Mouse (Mus musculus): ENCODE data around the gene Rrp1. TPM values are rescaled to one million over a fixed set of nuclear protein-coding genes. Genes with fewer than 3 reads are reported as not detected.
"Not testable (repeated sequence)": the region's sequence is repeated elsewhere in the genome, so short reads cannot be mapped to it uniquely, and the experiment has no call there.

Gene Rrp1
- total RNA-seq, 2 experiments from 2014 or later, result 186 to 194 TPM

DNA sequence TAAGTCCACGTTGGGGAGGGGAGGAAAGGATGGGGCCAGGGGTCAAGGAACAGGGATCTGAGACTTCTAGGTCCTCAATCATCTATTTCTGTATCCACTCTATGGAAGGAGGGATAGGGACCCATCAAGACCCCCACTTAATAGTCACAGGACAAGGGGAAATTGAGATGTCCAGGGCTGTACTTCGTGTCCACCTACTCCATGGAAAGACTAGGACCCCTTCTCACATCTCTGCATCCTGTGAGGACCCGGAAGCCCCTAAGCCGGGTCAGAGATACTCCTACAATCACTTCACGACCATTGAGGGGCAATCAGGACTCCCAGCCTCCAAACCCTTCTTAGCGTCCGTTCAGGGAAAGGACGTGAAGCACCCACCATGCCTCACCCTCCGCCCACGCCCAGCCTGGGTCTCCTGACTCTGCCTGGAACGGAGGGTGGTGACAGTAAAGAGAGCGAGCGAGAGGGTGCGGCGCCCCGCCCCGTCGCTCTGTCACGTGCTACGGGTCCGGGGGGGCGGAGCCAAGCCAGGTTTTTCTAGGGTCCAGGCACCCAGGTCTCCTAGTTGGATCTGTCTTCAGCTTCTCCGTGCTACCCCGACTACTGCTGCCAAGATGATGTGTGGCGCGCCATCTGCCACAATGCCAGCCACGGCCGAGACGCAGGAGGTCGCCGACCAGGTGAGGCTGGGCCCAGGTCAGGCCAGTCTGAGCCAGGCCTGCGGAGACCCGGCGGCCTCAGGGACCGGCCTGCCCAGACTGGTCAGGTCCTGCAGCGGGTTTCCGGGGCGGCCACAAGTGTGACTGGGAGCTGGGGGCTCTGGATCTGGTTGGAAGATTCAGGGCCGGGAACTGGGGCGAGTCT lies 12.6 kb upstream of the Rrp1 start, which contains the start of gene Cstb:
Cstb (plus strand) TSS at position 489 of the 861 bp plus-strand sequence.
- DNase-seq, result peak; percentile 91

GRCm38 (mm10) chr10:78422614-78423013 lies 9.8 kb upstream of the Rrp1 start:
- no peak for DNase-seq

- DNase-seq, result no peak
Measured at GRCm38 (mm10) chr10:78420929-78421328, 8.1 kb upstream of the Rrp1 start.

DNA sequence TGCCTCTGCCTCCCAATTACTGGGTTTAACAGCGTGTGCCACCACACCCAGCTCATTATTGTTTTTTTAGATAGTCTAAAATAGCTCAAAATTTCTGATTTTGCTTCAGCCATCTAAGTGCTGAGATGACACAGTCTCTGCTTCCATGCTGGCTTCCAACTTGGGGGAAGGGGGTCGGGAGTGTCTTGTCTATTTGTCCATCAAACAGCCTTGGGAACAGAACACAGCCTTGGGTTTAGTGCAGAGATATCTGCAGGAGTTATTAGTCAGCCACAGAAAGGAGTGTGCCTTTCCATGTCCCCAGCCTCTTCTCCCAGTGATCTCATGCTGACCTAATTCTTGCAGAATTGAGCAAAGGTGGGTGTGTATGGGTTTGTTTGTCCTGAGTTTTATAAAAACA lies 5.9 kb upstream of the Rrp1 start:
- peak; percentile 38 for DNase-seq

GRCm38 (mm10) chr10:78417888-78418287 lies 5.0 kb upstream of the Rrp1 start:
- peak; percentile 68 for DNase-seq

GRCm38 (mm10) chr10:78414936-78415335 lies 2.1 kb upstream of the Rrp1 start:
- DNase-seq, result not testable (repeated sequence)

GRCm38 (mm10) chr10:78413152-78413520 lies 293 bp upstream of the Rrp1 start:
- DNase-seq, result no peak

DNA sequence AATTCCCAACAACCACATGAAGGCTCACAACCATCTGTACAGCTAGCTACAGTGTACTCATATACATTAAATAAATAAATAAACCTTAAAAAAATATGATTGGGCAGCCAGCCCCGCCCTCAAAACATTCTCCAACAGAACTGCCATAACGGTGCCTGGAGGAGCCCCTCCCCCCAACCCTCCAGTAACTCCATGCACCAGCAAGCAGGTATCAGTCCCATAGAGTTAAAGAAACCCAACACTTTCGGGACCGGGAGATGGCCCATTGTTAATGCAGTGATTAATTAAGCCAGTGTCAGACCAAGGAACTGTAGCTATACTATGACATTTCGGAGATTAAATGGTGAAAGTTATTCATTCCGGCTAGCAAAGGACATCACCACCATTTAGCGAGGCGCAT lies 992 bp downstream of the Rrp1 start:
- DNase-seq, result no peak

GRCm38 (mm10) chr10:78409035-78409788 lies 3.6 kb downstream of the Rrp1 start:
- peak; percentile 77 for DNase-seq

GRCm38 (mm10) chr10:78407132-78407531 lies 5.7 kb downstream of the Rrp1 start:
- no peak for DNase-seq

- no peak for DNase-seq
Measured at GRCm38 (mm10) chr10:78406152-78406551, 6.7 kb downstream of the Rrp1 start.

GRCm38 (mm10) chr10:78402301-78402922 lies 10.4 kb downstream of the Rrp1 start:
- DNase-seq, result no peak

DNA sequence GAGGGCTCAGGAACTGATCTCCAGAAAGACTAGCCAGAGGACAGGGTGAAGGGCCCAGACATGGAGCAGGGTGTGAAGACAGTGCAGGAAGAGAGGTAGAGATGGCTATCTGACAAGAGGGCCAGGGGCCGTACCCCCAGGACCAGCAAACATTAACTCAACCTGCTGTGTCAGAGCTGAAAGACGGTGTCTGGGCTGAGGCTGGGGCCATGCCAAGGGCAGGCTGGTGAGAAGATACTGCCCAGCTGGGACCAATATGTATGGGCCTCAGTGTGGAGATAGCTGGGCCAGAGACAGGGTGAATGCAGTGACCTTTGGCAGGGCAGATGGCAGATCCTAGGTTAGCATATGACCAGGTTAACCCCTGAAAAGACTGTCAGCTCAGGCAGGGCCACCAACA lies 11.7 kb downstream of the Rrp1 start:
- DNase-seq, result no peak

GRCm38 (mm10) chr10:78399090-78399657 lies 13.7 kb downstream of the Rrp1 start:
- peak; percentile 76 for DNase-seq

DNA sequence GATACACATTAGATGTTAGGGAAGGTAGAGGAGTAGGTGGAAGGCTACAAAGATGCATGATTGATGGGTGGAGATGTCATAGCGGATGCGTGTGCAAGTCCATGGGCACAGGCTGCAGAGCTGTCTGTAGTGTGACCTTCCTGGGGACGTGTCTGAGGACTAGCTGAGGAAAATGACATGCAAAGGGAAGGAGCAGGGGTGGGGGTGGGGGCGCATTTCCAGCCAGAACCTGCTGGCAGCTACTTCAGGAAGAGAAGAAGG lies 16.3 kb downstream of the Rrp1 start:
- DNase-seq, result no peak

GRCm38 (mm10) chr10:78395819-78396624 lies 16.8 kb downstream of the Rrp1 start:
- peak; percentile 97 for DNase-seq

- peak; percentile 1 for DNase-seq
Measured at GRCm38 (mm10) chr10:78395377-78395776, 17.5 kb downstream of the Rrp1 start.

DNA sequence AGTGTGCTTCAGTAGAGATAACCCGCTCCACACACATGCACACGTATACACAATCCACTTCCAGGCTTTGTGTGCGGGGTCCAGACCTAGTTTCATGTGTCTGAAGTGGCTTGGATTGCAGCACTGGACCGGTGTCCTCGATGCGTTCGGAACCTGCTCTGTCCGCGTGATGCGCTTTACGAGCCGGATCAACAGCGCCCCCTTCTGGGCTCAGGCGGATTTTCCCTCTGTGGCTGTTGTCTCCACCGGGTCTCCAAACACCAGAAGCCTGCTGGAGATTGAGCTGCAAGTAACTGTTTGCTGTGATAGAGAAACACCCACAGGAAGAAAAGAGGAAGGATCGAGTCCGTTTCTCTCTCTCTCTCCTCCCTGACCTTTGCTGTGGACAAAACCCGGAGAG lies 20.8 kb downstream of the Rrp1 start:
- DNase-seq, result peak; percentile 92

- DNase-seq, result no peak
Measured at GRCm38 (mm10) chr10:78390982-78391470, 21.8 kb downstream of the Rrp1 start.

DNA sequence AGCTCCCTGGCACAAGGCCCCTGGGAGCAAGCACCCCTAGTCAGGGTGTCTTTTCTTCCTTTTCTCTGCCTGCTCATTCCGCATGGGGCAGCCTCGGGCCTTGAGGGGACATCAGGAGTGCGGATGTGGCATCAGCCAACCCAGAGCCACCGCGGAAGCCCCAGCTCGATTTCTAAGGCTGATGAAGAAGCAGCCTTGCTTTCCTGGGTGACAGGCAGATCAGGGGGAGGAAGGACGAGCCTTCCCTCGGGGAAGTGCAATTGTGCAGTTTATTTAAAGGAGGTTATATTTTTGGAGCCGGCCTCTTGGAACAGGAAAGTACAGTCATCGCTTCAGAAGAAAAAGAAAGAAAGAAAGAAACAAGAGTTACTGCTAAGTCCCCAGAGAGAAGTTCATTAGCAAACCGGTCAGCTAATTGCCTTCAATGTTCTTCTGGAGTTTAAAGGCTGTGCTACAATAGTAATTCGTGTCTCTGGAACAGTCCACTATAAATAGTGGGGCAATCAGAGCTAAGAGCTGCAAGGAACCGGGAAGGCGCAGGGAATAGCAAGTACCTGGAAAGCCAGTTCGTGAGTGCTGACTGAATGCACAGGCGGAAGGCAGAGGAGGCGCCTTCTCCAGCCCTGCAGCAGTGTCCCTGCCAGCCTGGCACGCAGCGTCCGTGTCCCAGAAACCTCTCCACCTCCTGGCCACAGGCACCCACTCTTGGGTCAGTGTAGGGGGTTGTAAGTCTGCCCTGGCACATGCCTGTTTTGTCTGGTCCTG lies 24.4 kb downstream of the Rrp1 start:
- DNase-seq, result peak; percentile 54

- no peak for DNase-seq
Measured at GRCm38 (mm10) chr10:78385520-78385919, 27.3 kb downstream of the Rrp1 start.
